Mouse (Mus musculus) C2C12 (cell line): ENCODE measurements at regions not wholly inside any gene's neighbourhood (a gene's known extent, or its start where the extent isn't known, plus 50 kb on each side); places are given as distances from the start of the nearest gene placed in this dataset.

ENCODE experiments used
- CTCF ChIP-seq: IDR thresholded peaks from one replicate; pipeline ENCODE4 v1.5.1; 2011; ENCODE audit not compliant: control insufficient read depth, insufficient read depth, insufficient read length
- MAX ChIP-seq: IDR thresholded peaks from one replicate; pipeline ENCODE4 v1.6.1; 2011; ENCODE audit warnings: mild to moderate bottlenecking, control low read depth
- MYOD1 ChIP-seq: IDR thresholded peaks from one replicate; pipeline ENCODE4 v1.6.1; 2011; ENCODE audit warnings: low read depth; ENCODE audit not compliant: control insufficient read depth, insufficient read length

GRCm38 (mm10) chr13:71184500-71184899, 342.9 kb upstream of the Adamts16 start:
- TF ChIP-seq CTCF (no peak), MAX (no peak), MYOD1 (no peak)
